Mouse (Mus musculus) neural tube, embryonic 11.5 days (tissue): ENCODE measurements around the gene Zfp426. TPM values are rescaled to one million over a fixed set of nuclear protein-coding genes. Genes with fewer than 3 reads are reported as not detected.

ENCODE experiments used
- ATAC-seq: fragments of 200-750 bp; cut with Nextera tagmentation; 2 replicates; pipeline ENCODE4 v1.8.0; 2017; ENCODE audit warnings: moderate number of reproducible peaks, mild to moderate bottlenecking, moderate TSS enrichment, moderate library complexity; ENCODE audit not compliant: insufficient read depth, low FRiP score, low TSS enrichment
- DNase-seq: peaks from one replicate; pipeline ENCODE4 v3.0.0-alpha.2; 2015; ENCODE audit warnings: low spot score
- H3K27ac ChIP-seq: fragments of 300-500 bp; sonication (generic); 2 replicates; pipeline ENCODE4 v1.5.1; 2014; ENCODE audit warnings: low read depth, mild to moderate bottlenecking, low read length
- H3K27me3 ChIP-seq: fragments of 300-500 bp; sonication (generic); 2 replicates; pipeline ENCODE4 v1.6.1; 2014; ENCODE audit warnings: mild to moderate bottlenecking, low read length, mixed read lengths; ENCODE audit not compliant: control insufficient read depth, insufficient read depth
- H3K36me3 ChIP-seq: fragments of 300-500 bp; sonication (generic); 2 replicates; pipeline ENCODE4 v1.6.1; 2014; ENCODE audit warnings: mild to moderate bottlenecking, low read length, moderate library complexity, mixed read lengths; ENCODE audit not compliant: control insufficient read depth, insufficient read depth
- H3K4me1 ChIP-seq: fragments of 300-500 bp; sonication (generic); 2 replicates; pipeline ENCODE4 v1.6.1; 2014; ENCODE audit warnings: low read length, mixed read lengths; ENCODE audit not compliant: control insufficient read depth, insufficient read depth
- H3K4me2 ChIP-seq: fragments of 300-500 bp; sonication (generic); 2 replicates; pipeline ENCODE4 v1.6.1; 2014; ENCODE audit warnings: low read depth, mild to moderate bottlenecking, moderate library complexity
- H3K4me3 ChIP-seq: fragments of 300-500 bp; sonication (generic); 2 replicates; pipeline ENCODE4 v1.5.1; 2014; ENCODE audit warnings: low read depth, low read length
- H3K9ac ChIP-seq: fragments of 300-500 bp; sonication (generic); 2 replicates; pipeline ENCODE4 v1.6.1; 2014; ENCODE audit warnings: mild to moderate bottlenecking, low read length
- H3K9me3 ChIP-seq: fragments of 300-500 bp; sonication (generic); 2 replicates; pipeline ENCODE4 v1.6.1; 2016; ENCODE audit warnings: low read length; ENCODE audit not compliant: control insufficient read depth
- WGBS: fragments of 180-500 bp; shearing (Covaris S2); extraction: QIAGEN DNeasy Blood & Tissue Kit; methylation state at CpG from one replicate; pipeline ENCODE4 v1.1.7; 2014; 5-methylcytosine and 5-hydroxymethylcytosine counted together
- polyA plus RNA-seq: library from polyadenylated mRNA; unstranded; fragments of >200 nt; fragmentation: Nextera tagmentation; extraction: Ambion mirVana; gene quantifications from 2 replicates; pipeline ENCODE4 v1.2.1, GENCODE M21; 2014

The Zfp426 gene
- polyA plus RNA-seq = 35.4 and 37.6 TPM in 2 replicates

- peaks cover 7% of the 10 kb centered on the region for H3K36me3 ChIP-seq
- H3K4me3 ChIP-seq = peak within 1 kb of the TSS; percentile 71
- DNase-seq (peak; percentile 94), ATAC-seq (peak; percentile 94)
- no peaks in the 10 kb centered on the region for H3K27me3 ChIP-seq
- peak within 1 kb of the TSS; percentile 76 for H3K9ac ChIP-seq
- WGBS = 2% methylated on average over 40 of the region's 40 CpGs
- H3K4me1 ChIP-seq = peaks cover 8% of the 10 kb centered on the region; the same call in 1 of the 2 replicates
- H3K9me3 ChIP-seq = no peaks in the 10 kb centered on the region
- H3K27ac ChIP-seq = peak within 1 kb of the TSS; percentile 76
- H3K4me2 ChIP-seq = peak within 1 kb of the TSS; percentile 62
These were observed at the start of gene Zfp426 for GRCm38 (mm10) chr9:20492527-20493233. TSS of gene Zfp426 (minus strand) at chr9:20492746.

GRCm38 (mm10) chr9:20536598-20536997 is 44.1 kb upstream of the Zfp426 start:
- Histone ChIP-seq H3K9me3 (no peaks in the 10 kb centered on the region), H3K4me1 (no peaks in the 10 kb centered on the region), H3K27me3 (no peaks in the 10 kb centered on the region), H3K9ac (no peak overlapping the region), H3K36me3 (no peaks in the 10 kb centered on the region), H3K4me3 (no peak overlapping the region), H3K4me2 (no peak overlapping the region), H3K27ac (no peak overlapping the region)
- 88% methylated on average over 2 of the region's 2 CpGs for WGBS
- DNase-seq = no peak
- no peak for ATAC-seq

GRCm38 (mm10) chr9:20534326-20534926 is 41.9 kb upstream of the Zfp426 start:
- Histone ChIP-seq H3K4me1 (no peaks in the 10 kb centered on the region), H3K9ac (no peak overlapping the region), H3K4me3 (no peak overlapping the region), H3K36me3 (no peaks in the 10 kb centered on the region), H3K4me2 (no peak overlapping the region), H3K27me3 (no peaks in the 10 kb centered on the region), H3K9me3 (no peaks in the 10 kb centered on the region), H3K27ac (no peak overlapping the region)
- 84% methylated on average over 8 of the region's 8 CpGs for WGBS
- DNase-seq = no peak
- no peak for ATAC-seq

GRCm38 (mm10) chr9:20521306-20521957 is 28.9 kb upstream of the Zfp426 start, which contains the start of gene Zfp266:
TSS of gene Zfp266 (minus strand) at chr9:20521417.
- H3K9me3 ChIP-seq = no peaks in the 10 kb centered on the region
- peak within 1 kb of the TSS; percentile 93 for H3K27ac ChIP-seq
- H3K4me3 ChIP-seq = peak within 1 kb of the TSS; percentile 80
- ATAC-seq (peak; percentile 93), DNase-seq (peak; percentile 93)
- H3K4me1 ChIP-seq = peaks cover 9% of the 10 kb centered on the region; the same call in 1 of the 2 replicates
- no peaks in the 10 kb centered on the region; the same call in none of the 2 replicates for H3K36me3 ChIP-seq
- H3K27me3 ChIP-seq = no peaks in the 10 kb centered on the region
- peak within 1 kb of the TSS; percentile 93 for H3K9ac ChIP-seq
- peak within 1 kb of the TSS; percentile 73 for H3K4me2 ChIP-seq
- under 1% methylated on average over 45 of the region's 46 CpGs for WGBS

GRCm38 (mm10) chr9:20520531-20521210 is 28.1 kb upstream of the Zfp426 start:
- no peaks in the 10 kb centered on the region for H3K27me3 ChIP-seq
- ATAC-seq = no peak
- H3K4me1 ChIP-seq = peaks cover 9% of the 10 kb centered on the region; the same call in 1 of the 2 replicates
- no peaks in the 10 kb centered on the region; the same call in none of the 2 replicates for H3K36me3 ChIP-seq
- DNase-seq = no peak
- H3K4me2 ChIP-seq = peak overlapping the region; percentile 73
- H3K27ac ChIP-seq = peak overlapping the region; percentile 93
- WGBS = under 1% methylated on average over 17 of the region's 17 CpGs
- peak overlapping the region; percentile 93 for H3K9ac ChIP-seq
- peak overlapping the region; percentile 80 for H3K4me3 ChIP-seq
- no peaks in the 10 kb centered on the region for H3K9me3 ChIP-seq

- no peak for ATAC-seq
- peaks cover 9% of the 10 kb centered on the region; the same call in 1 of the 2 replicates for H3K4me1 ChIP-seq
- peak overlapping the region; percentile 61 for H3K9ac ChIP-seq
- peak; percentile 30 for DNase-seq
- peak overlapping the region; percentile 49 for H3K4me3 ChIP-seq
- 29% methylated on average over 4 of the region's 4 CpGs for WGBS
- H3K4me2 ChIP-seq = peak overlapping the region; percentile 82
- peaks cover 4% of the 10 kb centered on the region for H3K36me3 ChIP-seq
- no peaks in the 10 kb centered on the region for H3K9me3 ChIP-seq
- H3K27me3 ChIP-seq = no peaks in the 10 kb centered on the region
- H3K27ac ChIP-seq = no peak overlapping the region
These were observed 27.4 kb upstream of the Zfp426 start for GRCm38 (mm10) chr9:20519949-20520348.

GRCm38 (mm10) chr9:20518708-20519107 is 26.2 kb upstream of the Zfp426 start:
- no peak for ATAC-seq
- Histone ChIP-seq H3K4me3 (no peak overlapping the region; the same call in 1 of the 2 replicates), H3K27ac (no peak overlapping the region), H3K9ac (no peak overlapping the region), H3K9me3 (no peaks in the 10 kb centered on the region), H3K27me3 (no peaks in the 10 kb centered on the region), H3K4me1 (peaks cover 9% of the 10 kb centered on the region; the same call in 1 of the 2 replicates), H3K36me3 (peaks cover 5% of the 10 kb centered on the region), H3K4me2 (0 out of 2 replicates have a peak overlapping the region, but pooled peaks have one; percentile 82)
- DNase-seq = no peak
- 95% methylated on average over 4 of the region's 4 CpGs for WGBS

- DNase-seq = no peak
- H3K4me1 ChIP-seq = peaks cover 9% of the 10 kb centered on the region; the same call in 1 of the 2 replicates
- no peak overlapping the region for H3K4me3 ChIP-seq
- H3K9me3 ChIP-seq = no peaks in the 10 kb centered on the region
- no peak overlapping the region for H3K4me2 ChIP-seq
- WGBS = 94% methylated on average over 1 of the region's 1 CpGs
- H3K27ac ChIP-seq = no peak overlapping the region
- H3K27me3 ChIP-seq = no peaks in the 10 kb centered on the region
- peaks cover 5% of the 10 kb centered on the region for H3K36me3 ChIP-seq
- no peak overlapping the region for H3K9ac ChIP-seq
- ATAC-seq = no peak
These were observed 25.2 kb upstream of the Zfp426 start for GRCm38 (mm10) chr9:20517727-20518126.
